Mouse (Mus musculus): Measurements from ENCODE around the gene Atg2b.

Atg2b gene

GRCm38 (mm10) chr12:105593471-105593870 is 91.5 kb downstream of the Atg2b start:
- DNase-seq: no peak

- no peak for DNase-seq
Observed at GRCm38 (mm10) chr12:105592361-105592761, 92.7 kb downstream of the Atg2b start.

- DNase-seq: no peak
Observed at GRCm38 (mm10) chr12:105590786-105591185, 94.2 kb downstream of the Atg2b start.

- no peak for DNase-seq
Observed at GRCm38 (mm10) chr12:105587526-105587925, 97.5 kb downstream of the Atg2b start.

GRCm38 (mm10) chr12:105584851-105585250 is 100.2 kb downstream of the Atg2b start:
- DNase-seq: peak; percentile 85

GRCm38 (mm10) chr12:105583484-105583883 is 101.5 kb downstream of the Atg2b start:
- peak; percentile 39 for DNase-seq

- DNase-seq: no peak
Observed at GRCm38 (mm10) chr12:105582486-105582885, 102.5 kb downstream of the Atg2b start.

GRCm38 (mm10) chr12:105580490-105580889 is 104.5 kb downstream of the Atg2b start:
- no peak for DNase-seq

GRCm38 (mm10) chr12:105574356-105574755 is 110.7 kb downstream of the Atg2b start:
- no peak for DNase-seq

- DNase-seq: no peak
Observed at GRCm38 (mm10) chr12:105572622-105573021, 112.4 kb downstream of the Atg2b start.

GRCm38 (mm10) chr12:105571867-105572266 is 113.1 kb downstream of the Atg2b start:
- no peak for DNase-seq

All from lung, postnatal 36 days (tissue).